In the genomic region with DNA sequence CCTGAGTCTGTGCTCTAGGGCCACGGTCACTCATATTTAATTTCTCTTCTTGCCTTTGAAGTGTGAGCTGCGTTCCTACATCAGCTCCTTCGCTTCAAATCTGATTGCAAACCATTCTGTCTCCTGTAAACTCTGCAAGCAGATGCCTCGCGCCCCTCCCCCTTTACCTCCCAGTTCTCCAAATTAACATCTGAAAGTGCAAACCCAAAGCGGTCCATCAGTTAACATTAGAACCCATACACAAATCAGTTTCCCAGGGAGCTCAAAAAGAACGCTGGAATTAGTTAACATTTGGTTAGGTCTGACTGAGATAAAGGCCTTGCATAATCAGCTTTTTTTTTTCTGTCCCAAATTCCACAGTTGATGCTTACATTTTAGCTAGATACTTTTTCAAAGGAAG, we compare ENCODE assay signal across 22 mouse cellular contexts. TPM values are rescaled to one million over a fixed set of nuclear protein-coding genes. Genes with fewer than 3 reads are reported as not detected.
DNase-seq lines count a peak whose midpoint lies in the region; ATAC-seq lines count a peak whose summit lies in the region.
"Had no signal": no experiment of that assay in that cellular context is flagged by ENCODE, and none has a peak within 500 bp of the region (broad histone marks: within the 10 kb centered on the region; RNA-seq: fewer than 3 reads in every experiment).

No protein-coding gene starts in this region.

- H3K9ac ChIP-seq in forebrain, embryonic 16.5 days (replicated peaks; ENCODE audit: low read depth, low read length): 0 out of 2 replicates have a peak overlapping the region, but pooled peaks have one; percentile 20
- no peak overlapping the region for H3K9ac ChIP-seq in forebrain, embryonic 13.5 days
- H3K9ac ChIP-seq in neural tube, embryonic 11.5 days (ENCODE audit: low read length): no peak overlapping the region; the same call in 1 of the 2 replicates
- H3K9ac ChIP-seq in neural tube, embryonic 15.5 days (replicated peaks): no peak overlapping the region
- H3K9ac ChIP-seq in midbrain, embryonic 14.5 days (replicated peaks; ENCODE audit: low read length): no peak overlapping the region
- H3K9ac ChIP-seq: hindbrain, embryonic 14.5 days; intestine, embryonic 15.5 days; liver, embryonic 15.5 days; lung, embryonic 15.5 days had no signal

- no peak overlapping the region for H3K27ac ChIP-seq in forebrain, embryonic 16.5 days (ENCODE audit: low read length)
- H3K27ac ChIP-seq in forebrain, embryonic 13.5 days: no peak overlapping the region
- H3K27ac ChIP-seq in neural tube, embryonic 11.5 days (ENCODE audit: low read depth, low read length): no peak overlapping the region
- no peak overlapping the region for H3K27ac ChIP-seq in neural tube, embryonic 15.5 days (replicated peaks)
- H3K27ac ChIP-seq in midbrain, embryonic 14.5 days (replicated peaks; ENCODE audit: low read depth, low read length): peak overlapping the region; percentile 57
- H3K27ac ChIP-seq: embryonic facial prominence, embryonic 10.5 days; hindbrain, embryonic 14.5 days; intestine, embryonic 15.5 days; layer of hippocampus, adult 2 months; limb, embryonic 10.5 days; liver, embryonic 15.5 days; lung, embryonic 15.5 days; macrophage had no signal

- no peaks in the 10 kb centered on the region for H3K9me3 ChIP-seq in forebrain, embryonic 16.5 days (ENCODE audit: control insufficient read depth, low read length)
- H3K9me3 ChIP-seq in forebrain, embryonic 13.5 days (replicated peaks): no peaks in the 10 kb centered on the region
- H3K9me3 ChIP-seq in neural tube, embryonic 11.5 days (ENCODE audit: control insufficient read depth, low read length): no peaks in the 10 kb centered on the region
- no peaks in the 10 kb centered on the region for H3K9me3 ChIP-seq in neural tube, embryonic 15.5 days (replicated peaks)
- H3K9me3 ChIP-seq in midbrain, embryonic 14.5 days (ENCODE audit: control insufficient read depth, low read length): no peaks in the 10 kb centered on the region
- H3K9me3 ChIP-seq: embryonic facial prominence, embryonic 10.5 days; intestine, embryonic 15.5 days; limb, embryonic 10.5 days; liver, embryonic 15.5 days; lung, embryonic 15.5 days had no signal

- whole genome bisulfite sequencing in forebrain, embryonic 16.5 days: 5% methylated on average over 7 of the region's 7 CpGs
- 7% methylated on average over 7 of the region's 7 CpGs for WGBS in forebrain, embryonic 13.5 days
- WGBS in neural tube, embryonic 11.5 days: 10% methylated on average over 7 of the region's 7 CpGs
- 14% methylated on average over 7 of the region's 7 CpGs for WGBS in neural tube, embryonic 15.5 days
- 4% methylated on average over 7 of the region's 7 CpGs for WGBS in midbrain, embryonic 14.5 days

- no peaks in the 10 kb centered on the region for H3K36me3 ChIP-seq in forebrain, embryonic 16.5 days (ENCODE audit: control insufficient read depth, insufficient read depth)
- H3K36me3 ChIP-seq in forebrain, embryonic 13.5 days (ENCODE audit: poor library complexity, severe bottlenecking): no peaks in the 10 kb centered on the region
- H3K36me3 ChIP-seq in neural tube, embryonic 11.5 days (ENCODE audit: control insufficient read depth, insufficient read depth, low read length): no peaks in the 10 kb centered on the region
- no peaks in the 10 kb centered on the region for H3K36me3 ChIP-seq in neural tube, embryonic 15.5 days
- no peaks in the 10 kb centered on the region for H3K36me3 ChIP-seq in midbrain, embryonic 14.5 days (ENCODE audit: control insufficient read depth, insufficient read depth, low read length)
- H3K36me3 ChIP-seq: embryonic facial prominence, embryonic 10.5 days; intestine, embryonic 15.5 days; limb, embryonic 10.5 days; liver, embryonic 15.5 days; lung, embryonic 15.5 days had no signal

- ATAC-seq in forebrain, embryonic 16.5 days: no peak
- no peak for ATAC-seq in forebrain, embryonic 13.5 days
- ATAC-seq in neural tube, embryonic 11.5 days (ENCODE audit: insufficient read depth, low FRiP score, low TSS enrichment): no peak
- ATAC-seq in neural tube, embryonic 15.5 days (ENCODE audit: low FRiP score): no peak
- ATAC-seq in midbrain, embryonic 14.5 days (ENCODE audit: low FRiP score, low TSS enrichment): no peak; the same call in 1 of the 2 replicates
- ATAC-seq: intestine, embryonic 15.5 days had no signal

- peaks cover 8% of the 10 kb centered on the region for H3K4me1 ChIP-seq in forebrain, embryonic 16.5 days (replicated peaks; ENCODE audit: control insufficient read depth, insufficient read depth, low read length)
- peaks cover 16% of the 10 kb centered on the region for H3K4me1 ChIP-seq in forebrain, embryonic 13.5 days
- peaks cover 8% of the 10 kb centered on the region; the same call in 1 of the 2 replicates for H3K4me1 ChIP-seq in neural tube, embryonic 11.5 days (ENCODE audit: control insufficient read depth, insufficient read depth, low read length)
- H3K4me1 ChIP-seq in neural tube, embryonic 15.5 days: peaks cover 4% of the 10 kb centered on the region; the same call in 1 of the 2 replicates
- peaks cover 13% of the 10 kb centered on the region for H3K4me1 ChIP-seq in midbrain, embryonic 14.5 days (ENCODE audit: control insufficient read depth, insufficient read depth, low read length)
- H3K4me1 ChIP-seq: intestine, embryonic 15.5 days; limb, embryonic 10.5 days; liver, embryonic 15.5 days; lung, embryonic 15.5 days had no signal

- no peaks in the 10 kb centered on the region for H3K27me3 ChIP-seq in forebrain, embryonic 16.5 days (replicated peaks; ENCODE audit: control insufficient read depth, insufficient read depth, low read length)
- H3K27me3 ChIP-seq in forebrain, embryonic 13.5 days: no peaks in the 10 kb centered on the region
- H3K27me3 ChIP-seq in neural tube, embryonic 11.5 days (ENCODE audit: control insufficient read depth, insufficient read depth, low read length): no peaks in the 10 kb centered on the region
- H3K27me3 ChIP-seq in neural tube, embryonic 15.5 days (replicated peaks): 0 out of 2 replicates have a peak, but pooled peaks cover 3% of the 10 kb centered on the region
- no peaks in the 10 kb centered on the region for H3K27me3 ChIP-seq in midbrain, embryonic 14.5 days (ENCODE audit: control insufficient read depth, insufficient read depth, low read length)
- H3K27me3 ChIP-seq: CH12.LX; intestine, embryonic 15.5 days; liver, embryonic 15.5 days; lung, embryonic 15.5 days had no signal

- DNase-seq in neural tube, embryonic 11.5 days (ENCODE audit: low spot score): peak; percentile 39
- DNase-seq in ZHBTc4 (ENCODE audit: low read depth, low spot score): peak; percentile 86
- peak; percentile 66 for DNase-seq in midbrain, embryonic 14.5 days
- no peak for DNase-seq in thymus, postnatal 14 days
- no peak for DNase-seq in cerebellum, adult 18-20 months
- DNase-seq: adrenal gland, adult 2 months; kidney, postnatal 25 days; liver had no signal

- no peak overlapping the region for H3K4me2 ChIP-seq in forebrain, embryonic 16.5 days (ENCODE audit: low read length)
- H3K4me2 ChIP-seq in forebrain, embryonic 13.5 days: no peak overlapping the region
- H3K4me2 ChIP-seq in neural tube, embryonic 11.5 days (ENCODE audit: low read depth): 0 out of 2 replicates have a peak overlapping the region, but pooled peaks have one; percentile 6
- H3K4me2 ChIP-seq in neural tube, embryonic 15.5 days: no peak overlapping the region
- no peak overlapping the region for H3K4me2 ChIP-seq in midbrain, embryonic 14.5 days (ENCODE audit: low read length)
- H3K4me2 ChIP-seq: heart, embryonic 11.5 days; hindbrain, embryonic 14.5 days; intestine, embryonic 15.5 days; liver, embryonic 15.5 days; lung, embryonic 15.5 days had no signal

- no peak overlapping the region for H3K4me3 ChIP-seq in forebrain, embryonic 16.5 days (replicated peaks; ENCODE audit: low read length)
- H3K4me3 ChIP-seq in forebrain, embryonic 13.5 days: no peak overlapping the region
- H3K4me3 ChIP-seq in neural tube, embryonic 11.5 days (ENCODE audit: low read depth, low read length): no peak overlapping the region
- H3K4me3 ChIP-seq in neural tube, embryonic 15.5 days (replicated peaks): no peak overlapping the region
- no peak overlapping the region for H3K4me3 ChIP-seq in midbrain, embryonic 14.5 days (replicated peaks; ENCODE audit: low read depth, low read length)
- H3K4me3 ChIP-seq: embryonic facial prominence, embryonic 10.5 days; intestine, embryonic 15.5 days; layer of hippocampus, adult 2 months; limb, embryonic 10.5 days; liver, embryonic 15.5 days; lung, embryonic 15.5 days had no signal

RNA-seq across cellular contexts. Expression of a gene that starts 32.7 kb away (rescaled TPM):
- 0.73 and 0.77 TPM in 2 replicates for polyA plus RNA-seq in forebrain, embryonic 16.5 days (2015; fragmentation: Nextera tagmentation; extraction: Ambion mirVana)
- polyA plus RNA-seq in forebrain, embryonic 13.5 days (2015; fragmentation: Nextera tagmentation; extraction: Ambion mirVana): 0.08 and 0.19 TPM in 2 replicates
- not detected in 2 replicates for polyA plus RNA-seq in neural tube, embryonic 11.5 days (2014; fragmentation: Nextera tagmentation; extraction: Ambion mirVana)
- 0.45 and 0.74 TPM in 2 replicates for polyA plus RNA-seq in neural tube, embryonic 15.5 days (2015; fragmentation: Nextera tagmentation; extraction: Ambion mirVana)
- 0.63 and 0.78 TPM in 2 replicates for polyA plus RNA-seq in midbrain, embryonic 14.5 days (2014; fragmentation: Nextera tagmentation; extraction: Ambion mirVana)
- polyA plus RNA-seq: embryonic facial prominence, embryonic 10.5 days; kidney, embryonic 14.5 days had no signal

Comparison
In these comparisons a context has a peak if more than half of its experiments do, and no peak if none do; other contexts are left out.
1. DNase-seq: peak in neural tube, embryonic 11.5 days (single experiment), ZHBTc4 (single experiment) and midbrain, embryonic 14.5 days (single experiment); none in thymus, postnatal 14 days (single experiment) and cerebellum, adult 18-20 months (0 of 2).